Mouse (Mus musculus) 3T3-L1 (cell line): ENCODE measurements around the gene Mcub.

Experiments
- DNase-seq: peaks from one replicate; pipeline ENCODE4 v3.0.0-alpha.2; 2015; ENCODE audit warnings: low read depth, low spot score

Gene Mcub

GRCm38 (mm10) chr3:129896591-129896990 is 73.4 kb downstream of the Mcub start:
- DNase-seq = no peak

DNA sequence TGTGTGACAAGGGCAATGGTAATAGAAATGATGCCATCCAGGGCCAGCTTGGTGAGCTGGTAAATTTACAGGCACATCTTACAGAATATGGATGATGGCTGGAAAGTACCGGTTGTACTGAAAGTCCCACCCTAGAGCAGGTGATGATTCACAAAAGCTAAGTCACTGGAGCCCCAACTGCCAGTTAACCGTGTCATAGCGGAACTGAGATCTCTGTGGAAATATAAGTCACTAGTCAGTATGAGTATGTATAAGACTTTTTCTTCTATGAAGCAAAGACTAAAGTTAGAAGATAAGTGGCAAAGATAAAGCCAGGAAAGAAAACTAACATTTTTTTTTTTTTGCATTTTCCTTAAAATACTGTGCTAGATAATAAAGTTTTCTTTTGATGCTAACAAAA is 76.9 kb downstream of the Mcub start:
- no peak for DNase-seq

DNA sequence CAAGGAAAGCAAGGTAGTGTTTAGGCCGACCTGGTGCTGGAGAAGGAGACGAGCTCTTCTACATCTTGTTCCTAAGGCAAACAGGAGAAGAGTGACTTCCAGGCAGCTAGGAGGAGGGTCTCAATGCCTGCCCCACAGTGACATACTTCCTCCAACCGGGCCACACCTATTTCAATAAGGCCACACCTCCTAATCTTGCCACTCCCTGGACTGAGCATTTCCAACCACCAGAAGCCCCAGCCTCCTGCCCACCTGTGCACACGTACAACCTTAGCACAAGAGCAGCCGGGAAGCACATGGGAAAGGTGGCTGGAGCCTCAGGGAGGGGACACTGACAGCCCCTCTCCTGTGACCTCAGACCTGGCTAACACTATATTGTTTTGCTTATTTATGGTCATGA is 78.0 kb downstream of the Mcub start:
- DNase-seq = no peak

DNA sequence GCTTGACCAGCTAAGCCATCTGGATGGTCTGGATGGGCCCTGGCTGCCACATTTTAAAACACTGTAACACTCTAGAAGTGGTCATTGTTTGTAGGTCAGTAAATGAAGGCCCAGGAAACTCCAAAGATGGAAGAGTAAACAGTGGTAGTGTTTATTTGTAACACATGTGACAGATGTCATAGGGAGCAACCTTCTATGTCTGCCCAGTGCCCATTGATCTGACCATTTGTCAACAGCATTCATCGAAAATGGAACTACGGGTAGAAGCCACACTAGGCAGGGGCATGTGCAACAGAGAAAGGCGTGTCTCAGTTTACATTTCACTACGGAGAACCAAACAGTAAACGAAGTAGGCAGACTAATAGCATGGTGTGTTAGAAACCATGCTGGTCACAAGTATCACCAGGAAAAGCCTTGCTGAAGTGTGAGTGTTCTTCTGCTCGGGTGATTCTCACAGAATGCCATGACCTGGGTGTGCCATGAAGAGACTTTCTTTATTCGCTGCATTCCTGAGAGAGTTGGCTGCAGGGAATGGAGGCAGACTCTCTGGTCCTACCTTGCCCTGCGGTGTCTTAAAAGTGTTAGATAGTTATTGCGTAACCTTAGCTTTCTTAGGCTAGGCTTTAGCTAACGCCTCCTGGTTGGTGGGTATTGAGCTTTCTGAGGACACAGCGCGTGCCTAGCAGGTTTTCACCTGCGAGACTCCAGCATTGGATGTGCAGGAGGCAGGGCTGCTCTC is 82.1 kb downstream of the Mcub start:
- DNase-seq = no peak

DNA sequence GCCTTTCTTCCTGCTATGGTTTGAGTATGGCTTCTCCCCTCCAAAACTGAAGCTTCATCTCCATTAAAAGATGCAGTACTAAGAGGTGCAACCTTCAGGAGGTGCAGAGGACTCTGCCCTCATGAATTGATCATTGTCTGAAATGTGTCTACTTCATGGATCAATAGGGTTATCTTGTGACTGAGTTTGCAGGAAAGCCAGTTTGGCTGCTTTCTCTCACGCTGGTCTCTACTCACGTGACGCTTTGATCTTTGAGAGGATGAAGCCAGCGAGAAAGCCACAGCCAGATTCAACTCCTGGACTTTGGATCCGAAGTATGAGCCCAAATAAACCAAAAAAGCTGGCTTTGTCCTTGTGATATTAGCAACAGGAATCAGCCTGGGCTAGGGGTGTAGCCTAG is 83.6 kb downstream of the Mcub start:
- no peak for DNase-seq

DNA sequence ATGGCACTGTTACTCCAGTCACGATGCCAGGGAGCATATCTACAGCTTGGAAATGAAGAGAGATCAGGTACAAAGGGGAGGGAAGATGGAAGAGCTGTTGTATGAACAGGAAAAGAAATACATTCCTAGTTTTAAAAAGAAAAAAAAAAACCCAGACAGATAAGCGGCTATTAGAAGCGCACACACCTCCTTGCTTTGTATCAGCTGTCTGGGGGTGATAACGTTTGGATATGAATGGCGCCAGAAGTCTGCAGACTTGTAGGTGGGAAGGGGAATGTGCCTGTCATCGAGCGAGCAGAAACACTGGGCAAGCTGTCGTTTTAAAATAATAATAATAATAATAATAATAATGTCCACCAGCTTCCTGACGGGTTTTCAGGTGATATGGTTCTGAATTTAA is 84.4 kb downstream of the Mcub start:
- no peak for DNase-seq

DNA sequence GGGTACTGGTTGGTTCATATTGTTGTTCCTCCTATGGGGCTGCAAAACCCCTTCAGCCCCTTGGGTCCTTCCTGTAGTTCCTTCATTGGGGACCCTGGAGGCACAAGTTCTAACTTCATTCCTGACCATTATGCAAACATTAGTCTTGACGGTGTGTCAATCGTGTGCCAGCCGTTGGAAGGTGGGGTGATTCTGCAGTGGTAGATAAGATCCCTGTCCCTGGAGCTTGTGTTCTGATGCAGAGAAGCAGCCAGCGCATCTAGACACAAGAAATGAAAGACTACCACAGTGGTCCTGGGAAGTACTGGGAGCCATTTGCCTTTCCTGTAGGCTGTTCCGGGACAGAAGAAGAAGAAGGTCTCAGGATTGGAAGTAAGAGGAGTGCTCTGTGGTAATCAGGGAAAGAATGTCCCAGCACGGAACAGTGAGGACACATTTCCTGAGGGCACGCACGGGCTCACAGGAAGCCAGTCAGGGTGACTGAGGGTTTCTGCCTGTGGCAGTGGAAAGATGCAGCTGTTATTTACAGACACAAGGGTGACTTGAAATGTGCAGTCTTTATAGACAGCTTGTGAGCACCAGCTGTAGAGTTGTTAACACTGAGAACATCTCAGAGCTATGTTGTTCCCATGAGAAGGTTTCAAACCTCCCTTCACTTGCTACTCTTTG is 88.9 kb downstream of the Mcub start:
- DNase-seq = no peak

GRCm38 (mm10) chr3:129879913-129880312 is 90.1 kb downstream of the Mcub start:
- no peak for DNase-seq

GRCm38 (mm10) chr3:129879131-129879757 is 90.8 kb downstream of the Mcub start:
- peak; percentile 25 for DNase-seq

- peak; percentile 79 for DNase-seq
Observed at GRCm38 (mm10) chr3:129878405-129879021, 91.5 kb downstream of the Mcub start, which contains the start of gene Pla2g12a. Pla2g12a (plus strand) TSS chr3:129878606.

- no peak for DNase-seq
Observed at GRCm38 (mm10) chr3:129877327-129877726, 92.7 kb downstream of the Mcub start.
